Mouse (Mus musculus) layer of hippocampus, adult 2 months (tissue): ENCODE data around the gene Zfp442. TPM values are rescaled to one million over a fixed set of nuclear protein-coding genes. Genes with fewer than 3 reads are reported as not detected.
"Not testable (repeated sequence)": the region's sequence is repeated elsewhere in the genome, so short reads cannot be mapped to it uniquely, and the experiment has no call there.

Experiments used
- DNase-seq, 2 experiments: peaks; one replicate each; pipeline ENCODE4 v3.0.0; 2022; ENCODE audit warnings: low spot score in 2 of 2
- H3K27ac ChIP-seq: fragments of 200-600 bp; 2 replicates; pipeline ENCODE4 v1.8.1; 2022
- H3K4me3 ChIP-seq: fragments of 200-600 bp; 2 replicates; pipeline ENCODE4 v1.8.1; 2022; ENCODE audit warnings: mild to moderate bottlenecking
- CTCF ChIP-seq: fragments of 200-600 bp; conservative IDR thresholded peaks from 2 replicates; pipeline ENCODE4 v1.8.1; 2022; ENCODE audit warnings: antibody characterized with exemption, mild to moderate bottlenecking, moderate library complexity
- long read RNA-seq, 2 experiments: library from polyadenylated mRNA; stranded (forward); transcript quantifications; one replicate each; pipeline ENCODE4 v2.0.0; 2021; ENCODE audit warnings: borderline mapping rate in 2 of 2
- total RNA-seq, 2 experiments: library from RNA; stranded (reverse); gene quantifications; 2 replicates each; pipeline ENCODE4 v1.2.3; 2021

Gene Zfp442
- 1 to 10 TPM; 8.1 to 9.4 TPM for total RNA-seq
- long read RNA-seq, experiment 1: 0 reads
- long read RNA-seq, experiment 2, partial matches to known transcripts: 0 of 4 reads
- long read RNA-seq, experiment 2, other reads (novel, unspliced or antisense): 0 of 4 reads

DNA sequence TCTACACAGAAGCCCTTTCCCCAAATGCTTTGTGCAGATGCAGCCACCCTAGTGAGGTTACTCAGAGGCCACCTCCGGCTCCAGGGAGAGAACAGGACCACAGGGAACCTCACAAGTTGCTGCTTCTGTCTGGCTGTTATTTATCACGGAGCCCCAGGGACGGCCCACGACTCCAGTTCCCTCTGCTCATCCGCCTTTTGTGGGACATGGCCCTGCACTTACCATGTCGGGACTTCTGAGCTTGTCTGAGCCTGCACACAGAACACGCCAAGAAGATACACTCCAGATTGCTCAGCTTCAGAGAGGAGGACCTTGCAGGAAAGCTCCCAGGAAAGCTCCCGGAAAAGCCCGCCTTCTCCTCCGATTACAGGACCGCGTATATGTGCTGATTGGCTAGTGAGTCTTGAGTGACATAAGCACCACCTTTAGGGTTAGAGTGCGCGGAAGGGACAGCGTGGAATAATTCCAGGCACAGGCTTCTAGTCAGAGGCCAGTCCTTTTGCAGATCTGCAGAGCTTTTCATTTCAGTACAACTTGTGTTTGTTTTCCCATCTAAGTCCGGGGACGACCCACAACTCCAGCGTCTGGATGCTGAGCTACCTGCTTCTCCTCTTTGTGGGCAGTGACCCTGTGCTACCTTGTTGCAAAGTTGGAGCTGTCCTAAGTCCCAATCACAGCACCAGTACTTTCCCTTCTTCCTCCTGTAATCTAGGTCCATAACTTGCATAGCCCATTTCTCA, at the start of gene Zfp442:
Gene Zfp442 (minus strand): TSS at position 307 of the 740 bp plus-strand sequence.
- Histone ChIP-seq H3K4me3 (peak within 1 kb of the TSS; percentile 65), H3K27ac (peak within 1 kb of the TSS; percentile 73)
- peak; percentile 56 to 70 for DNase-seq

DNA sequence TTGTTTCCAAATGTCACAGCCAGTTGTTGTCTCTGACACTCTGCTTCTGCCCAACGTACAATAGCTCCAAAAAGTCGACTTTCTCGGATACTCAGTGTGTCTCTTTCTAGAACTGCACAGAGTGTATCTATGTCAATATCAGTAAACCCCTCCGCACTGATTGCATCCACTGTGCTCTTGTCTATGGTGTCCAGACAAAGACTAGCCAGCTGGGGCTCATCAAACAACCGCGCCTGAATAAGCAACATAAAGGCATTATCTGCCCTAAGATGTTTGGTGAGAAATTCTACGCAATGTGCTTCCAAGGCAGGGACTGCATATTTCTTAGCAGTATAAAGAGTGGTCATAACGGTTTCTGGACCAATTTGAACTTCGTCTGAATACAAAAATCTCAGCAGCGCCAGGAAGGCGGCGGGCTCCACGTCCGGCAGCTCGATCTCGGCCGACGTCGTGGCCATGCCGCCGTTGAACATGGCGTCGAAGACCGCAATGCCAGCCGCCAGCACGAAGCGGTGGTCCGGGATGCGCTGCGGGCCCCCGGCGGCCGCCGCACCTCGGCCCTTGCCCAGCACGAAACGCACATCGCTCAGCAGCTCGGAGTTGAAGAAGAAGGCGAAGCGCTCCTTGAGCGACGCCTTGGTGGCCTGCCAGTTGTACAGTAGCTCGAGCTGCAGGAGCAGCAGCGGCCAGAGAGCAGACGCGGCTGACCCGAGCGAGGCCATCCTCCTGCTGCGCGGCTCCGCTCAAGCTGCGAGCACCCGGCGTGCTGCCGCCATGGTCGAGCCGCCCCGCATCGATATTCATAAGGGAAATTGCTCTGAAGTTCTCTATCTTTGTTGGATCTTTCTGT, 49.1 kb upstream of the Zfp442 start:
- not testable (repeated sequence) for H3K27ac ChIP-seq, H3K4me3 ChIP-seq, DNase-seq

DNA sequence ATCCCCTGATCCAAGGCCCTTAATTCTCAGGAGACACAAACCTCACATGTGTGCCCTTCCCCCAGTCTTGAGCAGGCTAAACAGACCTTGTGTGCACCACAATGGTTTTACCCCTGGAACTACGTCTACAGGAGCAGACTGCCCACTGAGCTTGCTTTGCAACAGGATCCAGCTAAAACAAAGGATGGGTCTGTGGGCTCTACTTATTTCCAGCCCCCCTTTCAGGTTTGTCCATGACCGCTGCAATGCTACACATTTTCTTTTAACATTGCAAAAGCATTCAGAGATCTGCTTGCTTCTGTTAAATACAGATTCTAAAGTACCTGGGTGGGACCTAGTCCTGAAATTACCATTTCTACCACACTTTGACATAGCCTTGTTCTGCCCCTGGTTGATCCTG, 41.7 kb upstream of the Zfp442 start:
- H3K27ac ChIP-seq: no peak overlapping the region
- no peak for DNase-seq
- TF ChIP-seq CTCF: no peak
- H3K4me3 ChIP-seq: no peak overlapping the region

DNA sequence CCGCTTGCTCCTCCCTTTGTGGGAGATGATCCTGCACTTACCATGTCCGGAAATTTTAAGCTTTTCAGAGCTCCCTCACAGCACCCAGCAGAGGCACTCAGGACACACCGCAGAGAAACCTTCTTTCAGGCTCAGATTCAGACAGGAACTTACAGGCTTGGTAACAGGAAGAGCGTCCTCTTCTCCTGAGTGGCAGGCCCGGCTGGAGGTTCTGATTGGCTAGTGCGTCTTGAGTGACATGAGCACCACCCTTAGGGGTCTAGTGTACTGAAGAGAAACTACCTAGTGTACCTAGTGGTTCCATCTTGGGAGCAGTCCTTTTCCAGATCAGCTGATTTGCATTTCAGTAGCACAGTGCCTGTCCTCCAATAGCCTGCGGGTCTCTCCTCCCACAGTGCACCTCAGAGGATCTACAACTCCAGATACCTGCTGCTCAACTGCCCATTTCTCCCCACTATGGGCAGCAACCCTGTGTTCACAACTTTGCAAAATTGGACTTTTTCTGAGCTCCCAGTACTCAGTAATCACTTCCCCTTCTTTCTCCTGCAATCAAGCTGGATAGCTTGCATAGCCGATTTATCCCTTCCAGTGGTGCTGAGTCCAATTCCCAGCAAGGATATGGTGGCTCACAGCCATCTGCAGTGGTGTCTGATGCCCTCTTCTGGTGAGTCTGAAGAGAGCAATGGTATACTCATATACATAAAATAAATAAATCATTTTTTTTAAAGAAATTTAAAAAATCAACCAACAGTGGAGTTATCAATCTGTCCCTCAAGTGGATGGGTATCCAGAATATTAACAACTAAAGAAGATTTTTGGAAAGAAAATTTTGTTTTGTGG, 33.9 kb upstream of the Zfp442 start, which contains the start of gene Zfp345:
Gene Zfp345 (minus strand): TSS at position 153 of the 840 bp plus-strand sequence.
- DNase-seq, H3K27ac ChIP-seq, H3K4me3 ChIP-seq: not testable (repeated sequence)
- peak; percentile 48 for TF ChIP-seq CTCF

DNA sequence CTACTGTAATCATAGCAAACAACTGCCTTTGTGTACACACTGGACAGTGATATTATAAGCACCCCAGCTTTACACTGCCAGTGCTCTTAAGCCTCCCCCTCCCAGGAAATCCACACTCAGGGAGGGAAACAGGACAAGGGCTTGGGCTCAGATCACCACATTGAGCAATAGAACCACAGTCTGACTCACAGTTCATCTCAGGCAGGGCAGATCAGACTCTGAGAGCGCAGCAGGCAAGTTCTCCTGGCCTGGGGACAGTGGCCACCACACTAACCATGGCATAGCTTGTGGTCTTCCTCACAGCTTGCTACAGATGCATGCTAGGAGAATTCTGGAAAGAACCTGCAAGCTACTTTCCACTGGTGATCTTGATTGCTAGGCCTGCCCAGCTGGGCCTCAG, 12.2 kb downstream of the Zfp442 start:
- not testable (repeated sequence) for DNase-seq, H3K27ac ChIP-seq, H3K4me3 ChIP-seq

DNA sequence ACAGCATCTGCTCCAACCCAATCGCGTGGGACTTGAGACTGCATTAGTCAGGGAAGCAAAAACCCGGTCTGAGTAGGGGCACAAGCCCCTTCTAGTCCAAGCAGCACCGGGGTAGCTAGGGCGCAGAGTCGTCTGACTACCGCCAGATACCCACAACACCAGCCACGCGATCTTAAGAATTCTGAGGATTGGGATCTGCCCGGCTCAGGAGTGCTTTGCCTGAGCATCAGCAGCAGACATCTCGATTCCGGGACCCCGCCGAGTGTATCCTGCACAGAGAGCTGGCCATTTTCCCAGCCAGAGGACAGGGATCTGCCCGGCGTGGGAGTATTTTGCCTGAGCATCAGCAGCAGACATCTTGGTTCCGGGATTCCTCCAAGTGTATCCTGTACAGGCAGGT, 39.1 kb downstream of the Zfp442 start:
- H3K4me3 ChIP-seq, H3K27ac ChIP-seq, DNase-seq: not testable (repeated sequence)

DNA sequence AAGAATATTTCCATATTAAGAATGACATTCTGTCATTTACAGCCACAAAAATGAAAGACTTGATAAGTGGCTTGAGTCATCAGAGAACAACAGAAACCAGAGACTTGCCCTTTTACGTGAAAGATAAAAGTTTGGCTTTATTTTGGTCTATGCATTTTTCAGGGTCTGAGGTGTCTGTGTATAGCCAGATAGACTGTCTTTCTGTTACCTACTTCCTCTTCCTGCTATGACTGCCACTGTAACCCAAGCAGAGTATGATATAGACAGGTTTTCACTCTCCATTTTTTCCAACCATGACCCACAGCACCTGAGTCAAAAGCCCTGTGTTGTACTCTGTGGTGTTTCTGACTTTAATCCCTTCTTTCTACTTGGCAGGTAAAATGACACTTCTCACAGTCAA, 61.1 kb downstream of the Zfp442 start:
- no peak for DNase-seq
- no peak for TF ChIP-seq CTCF
- H3K27ac ChIP-seq: no peak overlapping the region
- no peak overlapping the region for H3K4me3 ChIP-seq

DNA sequence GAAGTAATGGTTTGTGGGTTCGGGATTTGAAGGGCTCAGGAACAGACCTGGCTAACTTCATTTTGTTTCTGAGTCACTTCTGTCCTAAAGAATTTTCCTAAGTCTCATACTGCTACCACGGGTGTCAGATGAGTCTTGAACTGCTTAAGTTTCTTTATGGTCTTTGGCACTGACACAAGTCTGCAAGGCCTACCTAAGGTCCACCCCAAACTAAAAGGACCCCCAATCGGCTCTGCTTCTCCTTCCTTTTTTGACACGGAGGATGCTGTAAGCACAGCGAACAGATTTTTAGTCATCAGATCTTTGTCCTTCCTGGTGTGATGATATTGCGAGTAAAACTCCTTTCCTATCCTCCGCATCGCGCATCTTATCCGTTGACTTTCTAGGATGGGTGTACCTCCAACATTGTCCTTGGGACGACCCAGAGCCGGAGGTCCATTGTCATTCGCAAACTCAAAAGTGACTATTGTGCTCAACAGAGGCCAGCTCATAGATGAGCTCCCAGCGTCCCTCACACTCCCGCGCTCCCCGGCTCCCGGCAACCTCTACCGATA, 65.7 kb downstream of the Zfp442 start:
- not testable (repeated sequence) for DNase-seq, H3K27ac ChIP-seq
- H3K4me3 ChIP-seq: peak overlapping the region; percentile 32; the same call in 1 of the 2 replicates

DNA sequence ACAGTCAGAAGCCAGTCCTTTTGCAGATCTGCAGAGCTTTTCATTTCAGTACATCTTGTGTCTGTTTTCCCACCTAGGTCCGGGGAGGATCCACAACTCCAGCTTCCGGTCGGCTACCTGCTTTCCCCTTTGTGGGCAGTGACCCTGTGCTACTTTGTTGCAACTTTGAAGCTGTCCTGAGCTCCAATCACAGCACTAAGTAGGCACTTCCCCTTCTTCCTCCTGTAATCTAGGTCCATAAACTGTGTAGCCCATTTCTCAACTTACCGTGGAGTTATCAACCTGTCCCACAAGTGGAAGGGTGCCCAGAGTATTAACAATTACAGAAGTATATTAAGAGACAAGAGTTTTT, 88.4 kb downstream of the Zfp442 start:
- Histone ChIP-seq H3K27ac (peak overlapping the region; percentile 85), H3K4me3 (peak overlapping the region; percentile 71)
- no peak for DNase-seq
- no peak for TF ChIP-seq CTCF

DNA sequence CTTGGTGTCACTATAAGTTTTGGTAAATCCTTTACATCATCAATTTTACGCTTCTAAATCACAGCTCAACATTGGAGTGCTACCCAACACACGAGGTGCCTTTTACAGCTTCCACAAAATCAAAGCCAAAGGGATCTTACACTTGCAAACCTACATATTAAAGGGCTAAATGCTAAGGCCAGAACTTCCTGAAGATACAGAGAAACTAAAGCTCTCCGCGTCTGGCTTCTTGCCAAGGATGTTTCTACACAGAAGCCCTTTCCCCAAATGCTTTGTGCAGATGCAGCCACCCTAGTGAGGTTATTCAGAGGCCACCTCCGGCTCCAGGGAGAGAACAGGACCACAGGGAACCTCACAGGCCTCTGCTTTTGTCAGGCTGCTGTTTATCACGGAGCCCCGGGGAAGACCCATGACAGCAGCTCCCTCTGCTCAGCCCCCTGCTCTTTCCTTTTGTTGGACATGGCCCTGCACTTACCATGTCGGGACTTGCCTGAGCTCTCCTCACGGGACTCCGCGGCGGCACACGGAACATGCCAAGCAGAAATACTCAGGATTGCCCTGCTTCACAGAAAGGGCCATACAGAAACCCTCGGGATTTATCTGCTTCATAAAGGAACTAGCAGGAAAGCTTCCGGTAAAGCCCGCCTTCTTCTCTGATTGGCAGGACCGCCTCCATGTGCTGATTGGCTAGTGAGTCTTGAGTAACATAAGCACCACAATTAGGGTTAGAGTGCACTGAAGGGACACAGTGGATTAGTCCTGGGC, 89.0 kb downstream of the Zfp442 start, which contains the start of gene 3300002I08Rik:
Gene 3300002I08Rik (minus strand): TSS at position 653 of the 765 bp plus-strand sequence.
- peak within 1 kb of the TSS; percentile 71 for H3K4me3 ChIP-seq
- DNase-seq: peak; percentile 80 to 89
- H3K27ac ChIP-seq: peak within 1 kb of the TSS; percentile 85

Other genes starting within 250 kb of the Zfp442 start
- 10 to 100 TPM; 10.1 to 11.8 TPM for gene Zfp937, start 233.4 kb downstream of the Zfp442 start, total RNA-seq
- gene Gm21994, start 195.9 kb downstream of the Zfp442 start, total RNA-seq: 1 to 10 TPM; 5.5 to 5.7 TPM
- under 1 TPM; 0.15 to 0.18 TPM for gene Gm14124, start 194.0 kb downstream of the Zfp442 start, total RNA-seq
- 1 to 10 TPM; 3.2 to 3.3 TPM for gene Gm10130, start 127.8 kb downstream of the Zfp442 start, total RNA-seq
- gene 3300002I08Rik, start 88.7 kb downstream of the Zfp442 start, total RNA-seq: 1 to 10 TPM; 8.9 to 9.5 TPM
- under 1 TPM in 1 of 2 experiments, not detected in 1; 0.26 TPM for gene Zfp345, start 33.6 kb upstream of the Zfp442 start, total RNA-seq
- gene Cst7, start 118.9 kb upstream of the Zfp442 start, total RNA-seq: under 1 TPM in 1 of 2 experiments, not detected in 1; 0.38 TPM
- gene Apmap, start 157.1 kb upstream of the Zfp442 start, total RNA-seq: 10 to 100 TPM; 56.7 to 57.2 TPM
- gene Acss1, start 217.0 kb upstream of the Zfp442 start, total RNA-seq: 10 to 100 TPM; 26.4 to 26.8 TPM
- gene Vsx1, start 237.9 kb upstream of the Zfp442 start, total RNA-seq: under 1 TPM in 1 of 2 experiments, not detected in 1; 0.12 TPM